Mouse (Mus musculus) testis, adult 2 months (tissue): ENCODE measurements around the gene Mfsd14a. TPM values are rescaled to one million over a fixed set of nuclear protein-coding genes. Genes with fewer than 3 reads are reported as not detected.

ENCODE experiments used
- H3K27ac ChIP-seq: fragments of 200-500 bp; 2 replicates; pipeline ENCODE4 v1.5.1; 2012; ENCODE audit warnings: low read depth, low read length; ENCODE audit not compliant: control insufficient read depth, insufficient read depth
- H3K27me3 ChIP-seq: fragments of 200-500 bp; 2 replicates; pipeline ENCODE4 v1.6.1; 2012; ENCODE audit warnings: mild to moderate bottlenecking, low read length, moderate library complexity; ENCODE audit not compliant: control insufficient read depth, insufficient read depth
- H3K36me3 ChIP-seq: fragments of 200-500 bp; 2 replicates; pipeline ENCODE4 v1.6.1; 2012; ENCODE audit warnings: mild to moderate bottlenecking, low read length; ENCODE audit not compliant: control insufficient read depth, insufficient read depth
- H3K4me1 ChIP-seq: fragments of 200-500 bp; 2 replicates; pipeline ENCODE4 v1.6.1; 2012; ENCODE audit warnings: low read length; ENCODE audit not compliant: control insufficient read depth, insufficient read depth
- H3K4me3 ChIP-seq: fragments of 200-500 bp; 2 replicates; pipeline ENCODE4 v1.5.1; 2012; ENCODE audit warnings: low read depth, mild to moderate bottlenecking, low read length, moderate library complexity, mixed read lengths; ENCODE audit not compliant: control insufficient read depth
- CTCF ChIP-seq: fragments of 200-500 bp; IDR thresholded peaks from 2 replicates; pipeline ENCODE4 v1.5.1; 2012; ENCODE audit warnings: low read depth, mild to moderate bottlenecking, inconsistent platforms, low read length, moderate library complexity; ENCODE audit not compliant: control insufficient read depth, insufficient read depth, insufficient replicate concordance
- POLR2A ChIP-seq: fragments of 200-500 bp; IDR thresholded peaks from 2 replicates; pipeline ENCODE4 v1.6.1; 2012; ENCODE audit warnings: low read depth, mild to moderate bottlenecking, inconsistent platforms, low read length, moderate library complexity; ENCODE audit not compliant: control insufficient read depth
- polyA plus RNA-seq: library from polyadenylated mRNA; depleted of rRNA; stranded (reverse); fragments of >200 nt; gene quantifications from 2 replicates; pipeline ENCODE4 v1.2.3, GENCODE M21; 2012; rRNA removed

Mfsd14a gene
- 115 and 145 TPM in 2 replicates for polyA plus RNA-seq

DNA sequence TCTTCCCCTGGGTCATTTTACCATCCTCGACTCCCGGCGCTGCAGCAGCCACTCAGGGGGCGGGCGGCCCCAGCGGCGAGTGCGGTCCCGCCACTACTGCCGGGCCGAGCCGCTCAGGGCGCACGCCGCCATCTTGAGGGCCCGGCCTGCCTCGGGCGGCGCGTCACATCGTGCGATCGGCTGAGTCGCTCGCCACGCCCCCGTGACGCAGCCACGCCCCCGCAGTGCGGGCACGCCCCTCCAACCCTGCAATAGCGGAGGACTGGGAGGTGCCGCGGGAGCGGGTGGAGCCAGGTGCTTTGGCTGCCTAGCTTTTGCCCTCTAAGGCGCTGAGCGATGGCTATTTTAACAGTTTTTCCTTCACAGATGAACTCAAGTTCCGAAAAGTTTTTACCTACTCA is at the start of gene Mfsd14a:
Gene Mfsd14a, minus strand, starts transcription at position 215 of the 401 bp plus-strand sequence.
- no peaks in the 10 kb centered on the region for H3K36me3 ChIP-seq
- no peaks in the 10 kb centered on the region for H3K27me3 ChIP-seq
- peak within 1 kb of the TSS; percentile 91 for H3K4me3 ChIP-seq
- TF ChIP-seq POLR2A (peak; percentile 97), CTCF (no peak)
- peak within 1 kb of the TSS; percentile 95 for H3K27ac ChIP-seq
- peaks cover 3% of the 10 kb centered on the region for H3K4me1 ChIP-seq

- Histone ChIP-seq H3K36me3 (no peaks in the 10 kb centered on the region), H3K27me3 (no peaks in the 10 kb centered on the region), H3K4me3 (peak overlapping the region; percentile 96), H3K4me1 (peaks cover 5% of the 10 kb centered on the region), H3K27ac (peak overlapping the region; percentile 50)
- no peak for TF ChIP-seq CTCF
- TF ChIP-seq POLR2A = peak; percentile 60; the same call in 1 of the 2 replicates
These were observed 49.4 kb upstream of the Mfsd14a start for GRCm38 (mm10) chr3:116711624-116712435.

- peak overlapping the region; percentile 66 for H3K4me3 ChIP-seq
- no peaks in the 10 kb centered on the region for H3K36me3 ChIP-seq
- no peak overlapping the region for H3K27ac ChIP-seq
- H3K4me1 ChIP-seq = peaks cover 5% of the 10 kb centered on the region
- TF ChIP-seq POLR2A (no peak), CTCF (no peak)
- no peaks in the 10 kb centered on the region for H3K27me3 ChIP-seq
These were observed 48.5 kb upstream of the Mfsd14a start for GRCm38 (mm10) chr3:116710941-116711340.

DNA sequence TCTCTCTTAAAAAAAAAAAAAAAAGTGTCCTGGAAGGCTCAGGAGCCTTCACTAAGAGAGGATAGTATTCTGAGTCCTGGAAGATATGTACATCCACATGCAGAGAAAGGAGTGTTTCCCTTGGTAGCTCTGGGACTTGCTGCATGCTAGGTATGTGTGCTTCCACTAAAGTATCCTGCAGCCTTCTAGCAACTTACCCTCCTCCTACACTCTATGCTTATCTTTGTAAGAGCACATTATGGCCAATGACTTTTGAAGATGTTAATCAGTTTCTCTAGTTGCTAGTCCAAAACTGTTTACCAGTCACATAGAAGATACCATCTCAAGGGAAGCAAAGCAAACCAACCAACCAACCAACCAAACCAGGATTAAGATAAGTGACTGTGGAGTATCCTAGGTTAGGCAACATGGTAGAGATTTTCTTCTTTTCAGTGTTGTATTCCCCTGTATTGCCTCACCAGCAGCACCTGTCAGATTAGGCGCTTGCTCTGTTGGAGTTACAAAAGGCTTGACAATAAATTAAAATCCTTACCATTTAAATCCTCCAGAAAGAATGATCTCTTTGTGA is 43.2 kb upstream of the Mfsd14a start:
- H3K27me3 ChIP-seq = no peaks in the 10 kb centered on the region
- TF ChIP-seq POLR2A (no peak), CTCF (no peak)
- no peaks in the 10 kb centered on the region; the same call in 1 of the 2 replicates for H3K4me1 ChIP-seq
- no peak overlapping the region for H3K27ac ChIP-seq
- no peak overlapping the region for H3K4me3 ChIP-seq
- no peaks in the 10 kb centered on the region for H3K36me3 ChIP-seq

GRCm38 (mm10) chr3:116703835-116704234 is 41.4 kb upstream of the Mfsd14a start:
- TF ChIP-seq CTCF = no peak
- TF ChIP-seq POLR2A = no peak

DNA sequence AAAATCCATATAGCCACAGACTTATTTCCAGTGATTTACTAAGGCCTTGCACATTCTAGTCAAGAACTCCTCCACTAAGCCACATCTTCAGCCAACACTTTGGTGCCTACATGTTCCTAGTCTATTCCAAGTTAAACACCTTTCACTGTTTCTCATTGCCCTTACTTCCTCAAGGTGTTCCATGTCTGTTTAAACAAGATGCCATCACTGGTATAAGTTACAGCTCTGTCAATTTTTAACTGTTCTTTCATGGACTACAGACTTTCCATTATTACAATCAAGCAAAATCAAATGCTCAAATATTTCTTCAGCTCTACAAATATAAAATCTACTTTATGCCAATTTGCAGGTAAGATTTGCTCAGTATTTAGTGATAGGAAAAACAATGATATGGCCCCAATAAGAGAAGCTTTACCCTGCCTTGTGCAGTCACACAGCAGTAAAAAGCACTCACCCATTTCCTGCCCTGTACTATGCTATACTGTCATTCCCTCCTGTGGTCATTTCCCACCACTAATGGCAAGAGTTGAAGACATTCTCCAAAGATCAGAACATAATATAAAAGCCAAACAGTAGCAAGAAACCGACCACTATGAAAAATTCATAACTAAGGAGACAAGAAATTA is 40.3 kb upstream of the Mfsd14a start:
- Histone ChIP-seq H3K27me3 (no peaks in the 10 kb centered on the region), H3K27ac (no peak overlapping the region), H3K4me3 (no peak overlapping the region), H3K36me3 (no peaks in the 10 kb centered on the region), H3K4me1 (no peaks in the 10 kb centered on the region)
- TF ChIP-seq CTCF = no peak
- TF ChIP-seq POLR2A = no peak

More at GRCm38 (mm10) chr3:116703835-116704234, 41.4 kb upstream of the Mfsd14a start:
- Histone ChIP-seq H3K27me3 (no peaks in the 10 kb centered on the region), H3K4me3 (no peak overlapping the region), H3K36me3 (no peaks in the 10 kb centered on the region), H3K4me1 (no peaks in the 10 kb centered on the region), H3K27ac (no peak overlapping the region)

DNA sequence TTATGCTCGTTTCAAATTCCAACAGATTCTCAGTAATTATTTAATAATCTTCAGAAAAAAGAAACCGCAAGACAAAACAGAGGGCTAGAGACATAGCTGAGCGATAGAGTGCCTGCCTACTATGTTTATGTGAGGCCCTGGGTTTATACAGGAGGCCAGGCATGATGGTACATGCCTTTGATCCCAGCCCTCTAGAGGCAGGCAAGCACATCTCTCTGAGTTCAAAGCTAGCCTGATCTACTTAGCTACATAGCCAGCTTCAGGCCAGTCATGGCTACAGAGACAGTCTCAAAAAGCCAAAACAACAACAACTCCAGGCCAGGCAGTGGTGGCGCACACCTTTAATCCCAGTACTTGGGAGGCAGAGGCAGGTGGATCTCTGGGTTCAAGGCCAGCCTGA is 39.1 kb upstream of the Mfsd14a start:
- no peak overlapping the region for H3K4me3 ChIP-seq
- no peaks in the 10 kb centered on the region for H3K4me1 ChIP-seq
- no peaks in the 10 kb centered on the region for H3K27me3 ChIP-seq
- no peak overlapping the region for H3K27ac ChIP-seq
- no peaks in the 10 kb centered on the region for H3K36me3 ChIP-seq
- no peak for TF ChIP-seq CTCF
- no peak for TF ChIP-seq POLR2A
